Mouse (Mus musculus) layer of hippocampus, postnatal 25 days (tissue): ENCODE results near the gene Gm4871. TPM values are rescaled to one million over a fixed set of nuclear protein-coding genes. Genes with fewer than 3 reads are reported as not detected.
A peak's percentile ranks its signal among the peaks of the same experiment; 100 is the strongest.

ENCODE experiments used
- DNase-seq, 2 experiments: peaks; one replicate each; pipeline ENCODE4 v3.0.0; 2022; ENCODE audit warnings: mixed read lengths in 2 of 2, low spot score in 1 of 2; ENCODE audit errors: extremely low spot score in 1 of 2
- total RNA-seq, 2 experiments: library from RNA; stranded (reverse); gene quantifications; 2 replicates each; pipeline ENCODE4 v1.2.3; 2021

The Gm4871 gene
- total RNA-seq, 2 experiments from 2014 or later, result not detected

- no peak for DNase-seq
Observed at GRCm38 (mm10) chr5:145003362-145003761, 29.2 kb downstream of the Gm4871 start.

GRCm38 (mm10) chr5:144998491-144998890, 34.1 kb downstream of the Gm4871 start:
- no peak for DNase-seq

GRCm38 (mm10) chr5:144990481-144990880, 42.1 kb downstream of the Gm4871 start:
- DNase-seq, result no peak

- DNase-seq, result no peak
Observed at GRCm38 (mm10) chr5:144990051-144990450, 42.5 kb downstream of the Gm4871 start.

GRCm38 (mm10) chr5:144989061-144989405, 43.5 kb downstream of the Gm4871 start:
- no peak for DNase-seq

- DNase-seq, result peak; percentile 14 to 28
Observed at GRCm38 (mm10) chr5:144988340-144989060, 44.1 kb downstream of the Gm4871 start.

- DNase-seq, result no peak
Observed at GRCm38 (mm10) chr5:144987561-144987960, 45.0 kb downstream of the Gm4871 start.

- no peak for DNase-seq
Observed at GRCm38 (mm10) chr5:144984839-144985238, 47.7 kb downstream of the Gm4871 start.

- no peak for DNase-seq
Observed at GRCm38 (mm10) chr5:144983227-144983626, 49.3 kb downstream of the Gm4871 start.

Other genes with a start within 250 kb of the Gm4871 start
- gene Smurf1, start 66.9 kb downstream of the Gm4871 start, total RNA-seq, result 10 to 100 TPM; 30.1 to 34.3 TPM
- not detected for gene 1700018F24Rik, start 10.2 kb upstream of the Gm4871 start, total RNA-seq
- 100 to 1,000 TPM; 257 to 274 TPM for gene Arpc1a, start 51.1 kb upstream of the Gm4871 start, total RNA-seq
- not detected for gene Kpna7, start 51.3 kb upstream of the Gm4871 start, total RNA-seq
- 10 to 100 TPM; 33.6 to 34.2 TPM for gene Arpc1b, start 81.5 kb upstream of the Gm4871 start, total RNA-seq
- 100 to 1,000 TPM in 1 of 2 experiments, 10 to 100 TPM in 1; 90.1 to 102 TPM for gene Pdap1, start 107.5 kb upstream of the Gm4871 start, total RNA-seq
- 10 to 100 TPM; 69.5 to 81.9 TPM for gene Bud31, start 107.6 kb upstream of the Gm4871 start, total RNA-seq
- gene Ptcd1, start 134.4 kb upstream of the Gm4871 start, total RNA-seq, result 10 to 100 TPM; 20.0 to 21.9 TPM
- 10 to 100 TPM; 22.1 to 25.3 TPM for gene Cpsf4, start 134.5 kb upstream of the Gm4871 start, total RNA-seq
- 100 to 1,000 TPM; 264 to 268 TPM for gene Atp5j2, start 159.3 kb upstream of the Gm4871 start, total RNA-seq
- gene Zkscan14, start 169.1 kb upstream of the Gm4871 start, total RNA-seq, result 10 to 100 TPM; 11.1 to 13.8 TPM
- 10 to 100 TPM; 11.8 to 12.5 TPM for gene Zkscan5, start 171.8 kb upstream of the Gm4871 start, total RNA-seq
- 10 to 100 TPM; 25.7 to 26.7 TPM for gene Zfp655, start 199.0 kb upstream of the Gm4871 start, total RNA-seq
- 10 to 100 TPM; 18.9 to 19.7 TPM for gene Zscan25, start 247.7 kb upstream of the Gm4871 start, total RNA-seq